Mouse (Mus musculus): ENCODE results near the gene Mphosph8. TPM values are rescaled to one million over a fixed set of nuclear protein-coding genes. Genes with fewer than 3 reads are reported as not detected.

Mphosph8 gene
- total RNA-seq (2021), result 10 to 100 TPM; 48.1 to 56.7 TPM

DNA sequence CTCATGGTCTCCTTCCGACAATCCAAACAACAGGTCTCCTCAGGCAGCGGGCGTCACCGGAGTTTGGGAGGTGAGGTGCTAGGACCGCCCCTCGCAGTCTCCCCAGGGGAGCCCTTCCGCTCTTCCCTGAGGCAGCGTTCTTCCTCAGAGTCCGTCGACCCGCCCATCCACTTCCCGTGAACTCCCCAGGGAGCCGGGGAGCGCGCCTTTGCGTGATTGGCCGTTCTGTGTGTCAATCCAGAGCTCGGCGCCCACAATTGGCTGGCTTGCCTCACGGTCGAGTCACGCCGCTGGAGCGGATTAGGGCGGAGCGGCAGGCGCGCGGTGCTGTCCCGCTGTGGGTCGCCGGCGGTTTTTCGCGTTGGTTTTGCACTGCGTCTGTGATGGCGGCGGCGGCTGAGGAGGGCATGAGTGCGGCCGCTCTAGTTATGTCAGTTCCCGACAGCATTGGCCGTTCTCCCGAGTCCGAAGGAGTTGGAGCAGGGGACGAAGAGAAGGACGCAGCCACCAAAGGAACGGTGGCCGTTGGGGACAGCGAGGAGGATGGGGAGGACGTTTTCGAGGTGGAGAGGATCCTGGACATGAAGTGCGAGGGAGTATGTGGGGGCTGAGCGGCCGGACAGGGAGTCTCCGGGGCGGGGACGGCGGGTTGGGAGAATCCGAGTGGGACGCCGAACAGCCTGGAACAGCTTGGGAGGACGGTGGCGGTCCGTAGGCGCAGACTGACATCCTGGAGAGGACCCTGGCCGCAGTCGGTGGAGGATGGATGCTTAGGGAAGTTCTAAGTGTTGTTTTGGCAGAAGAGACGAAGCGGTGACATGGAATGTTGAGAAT lies at the start of gene Mphosph8:
Gene Mphosph8 (plus strand): TSS at position 280 of the 834 bp plus-strand sequence.
- DNase-seq (ENCODE audit: extremely low spot score in 1 of 2, low spot score in 2 of 2), result peak; percentile 99 to 100
- intact Hi-C loops (cut with DNase I), result loop anchor here (5.0 to 10.0 kb wide), 2 partner anchors 91 to 293 kb away; partner anchors contain the start of genes Cenpj and Parp4

DNA sequence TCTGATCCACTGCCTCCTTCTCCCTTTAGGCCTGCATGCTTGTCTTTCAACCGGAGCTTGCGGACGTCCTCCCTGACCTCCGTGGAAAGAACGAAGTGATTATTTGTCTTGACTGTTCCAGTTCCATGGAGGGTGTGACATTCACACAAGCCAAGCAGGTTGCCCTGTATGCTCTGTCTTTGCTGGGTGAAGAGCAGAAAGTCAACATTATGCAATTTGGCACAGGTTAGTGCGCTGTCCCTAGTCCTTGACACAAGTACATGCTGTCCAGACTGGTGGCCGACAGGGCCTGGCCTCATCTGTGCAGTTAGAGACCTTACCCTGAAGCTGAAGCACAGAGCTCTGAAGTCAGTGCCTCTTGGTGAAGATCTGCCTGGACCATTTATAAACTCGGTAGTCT lies 47.6 kb upstream of the Mphosph8 start:
- no peak for DNase-seq (ENCODE audit: extremely low spot score in 1 of 2, low spot score in 2 of 2)
- intact Hi-C loops (cut with DNase I), result no loop called here

DNA sequence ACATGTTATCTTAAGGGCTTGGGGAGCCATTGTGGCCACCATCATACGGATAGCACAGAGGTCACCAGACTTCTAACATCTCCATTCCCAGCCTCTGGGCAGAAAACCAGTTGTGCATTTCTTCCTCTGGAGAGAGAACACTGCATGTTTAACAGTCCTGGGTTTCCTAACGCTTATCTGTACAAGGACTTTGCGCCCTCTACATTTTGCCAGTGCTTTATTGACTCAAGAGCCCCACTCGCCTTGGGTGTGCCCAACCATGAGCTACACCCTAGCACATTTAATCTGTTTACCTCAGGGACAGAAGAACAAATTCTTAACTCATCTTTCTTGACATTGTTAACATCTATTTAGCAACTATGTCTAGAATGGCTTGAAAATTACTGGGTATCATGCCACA lies 41.8 kb upstream of the Mphosph8 start:
- no peak for DNase-seq (ENCODE audit: extremely low spot score in 1 of 2, low spot score in 2 of 2)
- intact Hi-C loops (cut with DNase I), result no loop called here

DNA sequence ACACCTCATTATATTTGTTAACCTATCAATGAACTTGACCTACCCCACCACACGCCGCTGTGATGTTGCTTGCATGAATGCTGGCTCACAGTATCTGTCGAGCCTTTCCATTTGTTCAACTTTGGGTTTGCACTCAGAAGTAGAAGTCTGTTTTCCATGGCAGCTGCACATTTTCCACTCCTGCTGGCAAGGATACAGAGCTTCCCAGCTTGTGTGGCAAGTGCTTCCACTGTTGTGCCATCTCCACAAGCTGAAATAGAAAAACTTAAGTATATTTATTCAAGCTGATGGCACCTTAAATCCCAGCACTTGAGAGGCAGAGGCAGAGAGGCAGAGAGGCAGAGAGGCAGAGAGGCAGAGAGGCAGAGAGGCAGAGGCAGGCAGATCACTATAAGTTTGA lies 39.7 kb upstream of the Mphosph8 start:
- peak; percentile 29 to 67 for DNase-seq (ENCODE audit: extremely low spot score in 1 of 2, low spot score in 2 of 2)

DNA sequence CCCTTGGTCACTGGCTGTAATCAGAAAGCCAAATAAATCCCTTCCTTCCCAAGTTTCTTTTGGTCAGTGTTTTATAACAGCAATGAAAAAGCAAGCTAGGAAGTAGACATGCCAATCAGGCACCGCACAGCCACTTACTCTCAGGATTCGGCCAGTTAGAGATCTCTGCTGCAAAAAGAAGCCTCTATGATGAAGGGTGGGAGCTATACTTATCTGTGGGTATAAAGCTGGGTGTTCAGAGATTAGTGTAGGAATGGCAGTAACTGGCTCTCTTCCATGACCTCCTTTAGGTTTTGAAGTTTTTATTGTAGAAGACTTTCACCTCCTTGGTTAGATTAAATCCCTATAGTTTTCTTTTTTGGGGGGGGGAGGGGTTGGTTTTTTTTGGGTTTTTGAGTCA lies 36.9 kb upstream of the Mphosph8 start:
- DNase-seq (ENCODE audit: extremely low spot score in 1 of 2, low spot score in 2 of 2), result no peak
- intact Hi-C loops (cut with DNase I), result no loop called here

More for the DNA sequence above, 39.7 kb upstream of the Mphosph8 start:
- intact Hi-C loops (cut with DNase I), result no loop called here

DNA sequence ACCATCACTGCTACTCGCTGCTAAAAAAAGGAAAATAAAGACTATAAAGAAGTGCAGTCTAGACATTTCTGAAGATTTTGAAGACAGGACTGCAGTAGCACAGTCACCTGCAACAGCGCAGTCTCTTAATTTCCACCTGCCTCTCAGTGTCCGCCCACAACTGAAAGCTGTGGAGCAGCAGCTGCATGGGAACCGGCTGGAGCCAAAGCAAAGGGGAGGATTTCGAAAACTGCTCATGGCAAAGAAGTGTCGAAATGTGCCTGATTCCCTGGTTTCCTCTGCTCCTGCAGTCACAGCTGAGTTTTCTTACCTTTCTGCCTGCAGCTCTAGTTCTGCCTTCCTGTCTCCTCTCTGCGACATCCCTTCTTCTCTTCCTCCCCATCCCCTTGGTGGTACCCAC lies 20.8 kb upstream of the Mphosph8 start:
- intact Hi-C loops (cut with DNase I), result no loop called here
- DNase-seq (ENCODE audit: extremely low spot score in 1 of 2, low spot score in 2 of 2), result no peak

DNA sequence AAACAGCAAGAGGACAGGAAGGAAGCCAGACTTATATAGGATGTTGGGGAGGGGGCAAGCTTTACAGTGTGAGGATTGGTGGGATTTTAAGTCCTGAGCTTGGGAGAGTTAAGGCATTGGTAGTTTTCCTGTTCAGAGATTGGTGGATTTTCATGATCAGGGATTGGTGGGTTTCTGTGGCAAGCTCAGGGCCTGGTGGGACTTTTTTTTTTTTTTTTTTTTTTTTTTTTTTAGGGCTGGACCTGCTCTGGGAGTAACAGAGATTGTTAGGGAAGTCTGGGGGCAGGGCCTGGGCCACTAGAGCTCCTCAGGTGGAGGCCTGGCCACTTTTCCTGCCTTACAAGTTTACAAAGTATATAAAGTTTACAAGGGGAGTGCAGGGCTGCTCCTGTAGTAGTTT lies 18.6 kb upstream of the Mphosph8 start:
- no peak for DNase-seq (ENCODE audit: extremely low spot score in 1 of 2, low spot score in 2 of 2)

DNA sequence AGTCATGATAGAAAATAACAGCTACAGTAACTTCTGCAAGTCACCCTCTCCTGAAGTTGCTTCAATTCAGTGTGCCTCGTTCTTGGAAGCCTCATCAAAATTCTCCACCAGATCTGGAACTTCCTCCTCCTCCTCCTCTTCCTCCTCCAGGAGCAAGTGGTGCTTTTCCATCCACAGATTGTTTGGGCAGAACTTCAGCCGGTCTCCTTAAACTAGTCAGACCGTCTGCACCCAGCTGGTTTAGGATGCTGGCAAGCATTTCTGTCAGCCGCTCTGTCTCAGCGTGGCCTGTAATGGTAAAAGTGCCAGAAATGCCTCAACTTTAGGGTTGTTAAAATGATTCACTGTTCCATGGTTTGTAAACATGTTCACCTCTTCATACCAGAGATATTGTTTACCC lies 2.4 kb upstream of the Mphosph8 start:
- intact Hi-C loops (cut with DNase I), result loop anchor here (5.0 to 10.0 kb wide), 2 partner anchors 88 to 291 kb away; partner anchors contain the start of genes Cenpj and Parp4
- no peak for DNase-seq (ENCODE audit: extremely low spot score in 1 of 2, low spot score in 2 of 2)

More for the DNA sequence above, 18.6 kb upstream of the Mphosph8 start:
- intact Hi-C loops (cut with DNase I), result no loop called here

DNA sequence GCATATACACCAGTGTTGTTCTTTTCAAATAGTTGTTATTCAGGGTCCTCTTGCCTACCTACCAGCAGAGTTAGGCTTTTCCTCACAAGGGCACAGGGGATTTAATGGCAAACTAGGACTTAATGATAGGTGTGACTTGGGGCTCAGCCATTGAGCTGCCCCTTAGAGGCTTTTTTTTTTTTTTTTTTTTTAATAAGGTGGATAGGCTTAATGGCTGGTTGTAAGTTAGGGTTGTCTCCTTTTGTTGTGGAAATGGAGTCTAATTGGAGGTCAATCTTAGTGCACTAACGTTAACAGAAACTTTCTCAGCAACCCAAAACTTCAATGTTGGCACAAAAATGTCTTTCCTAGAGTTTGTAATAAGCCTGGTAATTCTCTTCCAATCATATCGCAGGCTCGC lies 1.1 kb upstream of the Mphosph8 start:
- intact Hi-C loops (cut with DNase I), result loop anchor here (5.0 to 10.0 kb wide), 2 partner anchors 90 to 292 kb away; partner anchors contain the start of genes Cenpj and Parp4
- no peak for DNase-seq (ENCODE audit: extremely low spot score in 1 of 2, low spot score in 2 of 2)

DNA sequence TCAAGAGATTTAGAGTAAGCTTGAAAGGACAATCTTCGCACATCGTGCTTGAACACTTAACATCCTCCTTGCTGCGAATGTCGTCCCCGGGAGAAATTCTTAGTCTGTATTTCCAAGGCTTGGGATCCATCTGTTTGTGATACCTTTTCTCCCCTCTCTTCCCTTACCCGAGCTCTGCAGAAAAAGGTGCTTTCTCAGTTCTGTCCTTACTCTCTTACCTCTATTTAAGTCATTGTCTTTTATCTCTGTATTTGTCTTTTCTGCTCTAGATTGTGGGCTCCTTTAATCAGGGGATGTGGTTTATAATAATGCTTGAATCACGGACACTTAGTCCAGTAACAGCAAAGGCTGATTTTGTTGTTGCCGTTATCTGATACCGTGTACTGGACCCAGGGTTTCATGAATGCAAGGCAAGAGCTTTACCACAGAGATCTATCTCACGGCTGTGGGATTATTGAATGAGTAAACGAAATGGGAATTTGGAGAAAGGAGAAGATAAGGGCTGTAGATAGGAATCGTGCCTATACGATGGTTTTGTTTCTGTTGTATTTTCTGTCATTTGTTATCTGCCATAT lies 1.1 kb downstream of the Mphosph8 start:
- intact Hi-C loops (cut with DNase I), result loop anchor here (5.0 to 10.0 kb wide), 2 partner anchors 92 to 294 kb away; partner anchors contain the start of genes Cenpj and Parp4
- no peak for DNase-seq (ENCODE audit: extremely low spot score in 1 of 2, low spot score in 2 of 2)

DNA sequence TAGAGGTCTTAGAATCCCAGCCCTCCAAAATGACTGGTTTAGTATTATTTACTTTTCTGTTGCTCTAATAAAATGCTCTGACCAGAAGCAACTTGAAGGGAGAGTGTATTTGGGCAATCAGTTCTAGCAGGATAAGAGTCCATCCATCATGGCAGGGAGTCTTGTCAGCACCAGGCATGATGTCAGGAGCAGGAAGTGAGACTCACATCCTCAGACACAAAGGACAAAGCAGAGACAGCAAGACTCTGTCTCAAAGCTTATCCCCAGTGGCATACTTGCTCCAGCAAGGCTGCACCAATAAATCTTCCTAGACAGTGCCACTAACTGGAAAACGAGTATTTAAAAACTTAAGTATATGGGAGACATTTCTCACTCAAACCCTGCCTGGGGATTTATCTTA lies 17.4 kb downstream of the Mphosph8 start:
- no peak for DNase-seq (ENCODE audit: extremely low spot score in 1 of 2, low spot score in 2 of 2)
- intact Hi-C loops (cut with DNase I), result no loop called here

DNA sequence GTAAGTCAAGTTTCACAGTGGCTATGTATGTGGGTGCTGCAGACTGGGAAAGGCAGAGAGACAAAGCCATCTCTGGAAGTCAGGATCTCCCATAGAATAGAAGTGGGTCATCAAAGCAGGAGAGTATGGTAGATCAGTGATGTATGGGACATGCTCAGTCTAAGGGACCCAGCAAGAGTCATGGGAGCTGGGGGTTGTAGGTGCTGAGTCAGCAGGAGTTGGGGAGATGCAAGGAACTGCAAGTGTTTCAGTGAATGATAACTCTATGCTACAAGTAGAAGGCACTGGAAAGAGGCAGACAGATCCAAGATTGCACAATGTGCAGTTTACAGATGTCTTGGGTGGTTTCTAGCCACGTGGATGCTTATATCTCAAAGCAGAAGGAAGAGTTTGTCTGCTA lies 21.1 kb downstream of the Mphosph8 start:
- intact Hi-C loops (cut with DNase I), result no loop called here
- DNase-seq (ENCODE audit: extremely low spot score in 1 of 2, low spot score in 2 of 2), result no peak

DNA sequence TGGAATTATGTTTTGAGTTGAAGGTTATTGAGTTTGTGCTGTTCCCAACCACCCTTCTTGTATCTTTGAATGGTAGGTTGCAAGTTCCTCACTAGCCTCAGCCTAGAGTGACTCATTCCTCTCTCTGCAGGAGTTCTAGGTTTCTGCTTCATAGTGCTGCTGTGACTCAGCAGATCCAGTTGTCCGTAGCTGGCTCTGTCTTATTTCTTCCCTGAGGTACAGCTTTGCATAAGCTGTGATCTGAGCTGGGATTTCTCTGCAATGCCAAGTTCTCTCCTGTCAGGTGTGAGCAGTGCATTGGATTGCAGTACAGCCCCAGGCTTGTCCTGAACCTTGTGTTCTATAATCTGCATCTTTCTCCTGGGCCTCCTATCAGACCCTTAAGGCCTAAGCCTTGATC lies 21.7 kb downstream of the Mphosph8 start:
- intact Hi-C loops (cut with DNase I), result loop anchor here (10.0 kb wide), 1 partner anchor 255 kb away; no protein-coding TSS in a partner anchor
- DNase-seq (ENCODE audit: extremely low spot score in 1 of 2, low spot score in 2 of 2), result no peak

DNA sequence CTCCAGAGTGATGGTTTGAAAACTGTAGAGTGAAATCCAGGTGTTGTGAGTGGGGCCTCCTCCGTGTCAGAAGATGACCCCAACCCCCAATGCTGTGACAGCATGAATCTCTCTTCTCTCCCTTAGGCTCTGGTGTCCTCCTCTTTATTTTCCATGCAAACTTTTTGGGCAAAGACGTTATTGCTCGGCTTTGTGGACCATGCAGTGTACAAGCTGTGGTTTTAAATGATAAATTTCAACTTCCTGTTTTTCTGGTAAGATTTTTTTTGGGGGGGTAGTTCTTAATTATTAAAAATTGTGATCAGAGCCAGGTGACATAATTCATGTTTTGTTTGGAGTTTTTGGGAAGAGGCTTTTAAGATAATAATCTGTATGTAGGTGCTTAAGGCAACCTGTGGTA lies 27.4 kb downstream of the Mphosph8 start:
- DNase-seq (ENCODE audit: extremely low spot score in 1 of 2, low spot score in 2 of 2), result no peak
- intact Hi-C loops (cut with DNase I), result loop anchor here (5.0 to 10.0 kb wide), 2 partner anchors 97 to 249 kb away; no protein-coding TSS in a partner anchor

DNA sequence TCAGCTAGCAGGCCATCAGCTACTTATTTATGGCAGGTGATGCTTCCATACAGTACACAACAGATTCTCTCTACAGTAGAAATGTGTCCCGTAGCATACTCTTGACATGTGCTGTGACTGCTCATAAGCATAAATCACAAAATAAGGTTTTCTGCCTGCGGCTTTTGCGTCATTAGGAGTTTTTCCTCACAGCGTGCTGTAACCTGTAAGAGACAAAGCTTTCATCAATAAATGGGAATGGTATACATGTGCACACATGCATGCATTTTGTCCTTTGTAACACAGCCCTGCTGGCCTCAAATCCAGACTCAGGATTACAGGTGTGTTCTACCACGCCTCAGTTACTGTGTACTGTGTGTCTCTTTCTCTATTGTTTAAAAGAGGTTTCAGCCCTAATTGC lies 29.8 kb downstream of the Mphosph8 start:
- intact Hi-C loops (cut with DNase I), result loop anchor here (5.0 to 10.0 kb wide), 2 partner anchors 94 to 247 kb away; no protein-coding TSS in a partner anchor

DNA sequence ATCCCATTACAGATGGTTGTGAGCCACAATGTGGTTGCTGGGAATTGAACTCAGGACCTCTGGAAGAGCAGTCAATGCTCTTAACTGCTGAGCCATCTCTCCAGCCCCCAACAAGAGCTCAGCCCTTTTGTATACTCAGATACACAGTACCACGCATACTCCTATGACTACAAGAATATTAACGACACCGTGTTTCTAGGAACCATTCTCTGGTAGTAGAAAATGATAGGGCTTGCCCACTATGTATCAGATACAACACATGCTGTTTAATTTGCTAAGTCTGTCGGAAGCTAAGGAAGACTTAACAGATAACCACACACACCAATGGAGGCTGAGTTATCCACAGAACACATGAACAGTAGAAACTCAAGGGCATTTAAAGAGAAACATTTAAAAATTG lies 34.6 kb downstream of the Mphosph8 start:
- no peak for DNase-seq (ENCODE audit: extremely low spot score in 1 of 2, low spot score in 2 of 2)
- intact Hi-C loops (cut with DNase I), result no loop called here

More for the DNA sequence above, 29.8 kb downstream of the Mphosph8 start:
- DNase-seq (ENCODE audit: extremely low spot score in 1 of 2, low spot score in 2 of 2), result no peak

DNA sequence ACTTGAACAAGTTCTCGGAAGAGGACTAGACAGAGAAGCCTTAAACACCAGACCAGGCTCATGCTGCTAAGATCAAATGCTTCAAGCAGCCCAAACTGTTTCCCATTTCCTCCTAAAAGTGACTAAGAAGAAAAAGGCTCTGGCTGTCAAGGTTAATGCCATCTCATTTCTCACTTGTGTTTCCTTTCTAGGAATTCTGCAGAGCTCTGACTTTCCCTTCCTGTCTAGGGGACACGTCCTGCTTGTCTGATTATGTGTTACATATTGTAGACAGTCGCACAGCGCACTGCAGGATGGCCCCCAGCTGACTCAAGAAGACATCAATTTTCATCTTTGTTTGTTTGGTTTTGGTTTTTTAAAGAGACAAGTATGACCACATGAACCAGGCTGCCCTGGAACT lies 37.6 kb downstream of the Mphosph8 start:
- intact Hi-C loops (cut with DNase I), result no loop called here
- no peak for DNase-seq (ENCODE audit: extremely low spot score in 1 of 2, low spot score in 2 of 2)

DNA sequence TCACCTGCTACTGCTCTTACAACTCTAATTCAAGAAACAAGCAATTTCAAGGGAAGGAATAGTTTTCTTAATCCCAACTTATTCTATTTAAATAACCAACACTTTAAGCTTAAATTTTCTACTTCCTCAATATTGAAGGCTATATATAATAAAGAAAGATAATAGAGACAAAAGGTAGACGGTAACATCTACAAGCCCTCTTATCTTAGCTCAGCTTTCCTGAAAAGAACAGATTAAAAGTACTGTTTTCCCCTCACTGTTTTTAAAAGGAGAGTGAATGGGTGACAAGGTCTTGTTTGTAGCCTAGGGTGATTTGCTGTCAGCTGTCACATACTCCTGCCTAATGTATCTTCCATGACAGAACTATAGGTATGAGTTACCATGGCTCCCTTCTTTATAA lies 58.4 kb downstream of the Mphosph8 start:
- DNase-seq (ENCODE audit: extremely low spot score in 1 of 2, low spot score in 2 of 2), result no peak
- intact Hi-C loops (cut with DNase I), result no loop called here

DNA sequence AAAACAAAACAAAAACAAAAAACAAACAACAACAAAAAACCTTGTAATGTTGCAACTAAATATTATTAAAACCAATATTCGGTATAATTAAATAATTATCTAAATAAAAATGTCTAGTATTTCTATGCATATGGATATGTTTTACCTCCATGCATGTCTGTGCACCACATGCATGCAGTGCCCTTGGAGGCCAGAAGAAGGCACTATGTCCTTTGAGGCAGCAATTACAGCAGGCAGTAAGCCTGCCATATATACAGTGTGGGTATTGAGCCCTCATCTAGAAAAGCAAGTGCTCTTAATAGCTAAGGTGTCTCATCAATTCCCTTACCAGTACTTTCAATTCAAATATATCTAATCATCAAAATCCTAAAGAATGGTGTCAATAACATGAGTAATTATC lies 72.1 kb downstream of the Mphosph8 start:
- no peak for DNase-seq (ENCODE audit: extremely low spot score in 1 of 2, low spot score in 2 of 2)
- intact Hi-C loops (cut with DNase I), result no loop called here
